Mouse (Mus musculus) heart, adult 9 months (tissue): ENCODE measurements around the gene Prkd2.

ENCODE experiments used
- DNase-seq, 2 experiments: peaks; one replicate each; pipeline ENCODE4 v3.0.0; 2022; ENCODE audit warnings: low spot score in 2 of 2

Prkd2 gene

DNA sequence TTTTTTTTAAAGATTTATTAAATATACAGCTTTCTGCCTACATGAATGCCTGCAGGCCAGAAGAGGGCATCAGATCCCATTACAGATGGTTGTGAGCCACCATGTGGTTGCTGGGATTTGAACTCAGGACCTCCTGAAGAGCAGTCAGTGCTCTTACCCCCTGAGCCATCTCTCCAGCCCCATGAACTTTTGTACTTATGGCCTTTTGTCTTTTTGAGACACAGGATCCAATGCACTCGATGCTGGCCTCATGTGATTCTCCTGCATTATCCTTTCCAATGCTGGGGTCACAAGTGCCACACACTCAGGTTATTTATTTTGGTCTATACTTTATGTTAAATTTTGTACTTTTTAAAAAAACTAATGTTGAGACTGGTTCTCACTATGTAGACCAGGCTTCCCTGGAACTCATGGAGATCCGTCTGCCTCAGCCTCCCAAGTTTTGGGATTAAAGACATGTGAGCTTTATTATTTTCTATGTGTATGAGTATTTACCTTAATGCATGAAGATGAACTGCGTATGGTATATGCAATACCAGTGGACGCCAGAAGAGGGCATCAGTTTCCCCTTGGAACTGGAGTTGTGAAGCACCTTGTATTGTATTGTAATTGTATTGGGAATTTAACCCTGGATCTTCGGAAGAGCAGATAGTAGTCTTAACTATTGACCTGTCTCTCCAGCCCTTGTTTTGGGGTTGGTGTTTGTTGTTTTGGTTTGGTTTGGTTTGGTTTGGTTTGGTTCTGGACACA, 17.4 kb downstream of the Prkd2 start:
- DNase-seq = peak in 1 of 2 experiments; percentile 51

DNA sequence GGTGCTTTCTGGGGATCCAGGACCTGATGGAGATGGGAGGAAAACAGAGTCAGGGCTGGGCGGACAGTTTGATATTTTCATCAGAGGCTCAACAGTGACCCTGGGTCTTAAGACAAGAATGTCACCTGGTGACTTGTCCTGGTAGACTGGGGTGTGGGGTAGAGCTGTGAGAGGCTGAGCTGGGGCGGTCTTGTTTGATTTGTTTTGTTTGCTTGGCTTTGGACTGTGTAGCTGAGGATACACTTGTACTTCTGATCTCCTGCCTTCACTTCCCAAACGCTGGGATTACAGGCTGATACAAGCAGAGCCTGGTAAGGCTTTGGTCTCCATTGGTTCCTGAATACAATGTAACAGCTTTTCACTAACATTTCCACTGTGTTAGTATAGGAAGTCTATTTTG, 24.8 kb downstream of the Prkd2 start:
- DNase-seq = no peak

DNA sequence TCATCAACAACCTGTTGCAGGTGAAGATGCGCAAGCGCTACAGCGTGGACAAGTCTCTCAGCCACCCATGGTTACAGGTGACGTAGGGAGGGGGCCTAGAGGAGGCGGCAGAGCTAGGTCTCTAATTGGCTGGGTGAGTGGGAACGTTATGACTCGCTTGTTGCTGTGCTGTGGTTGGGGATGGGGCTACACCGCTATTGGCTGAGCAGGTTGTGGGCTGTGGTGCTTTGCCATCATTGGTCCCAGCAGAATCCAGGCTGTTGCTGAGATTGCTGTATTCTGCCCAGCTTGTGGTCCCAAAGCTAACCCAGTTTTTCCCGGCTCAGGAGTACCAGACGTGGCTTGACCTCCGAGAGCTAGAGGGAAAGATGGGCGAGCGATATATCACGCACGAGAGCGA, 26.8 kb downstream of the Prkd2 start:
- no peak for DNase-seq

DNA sequence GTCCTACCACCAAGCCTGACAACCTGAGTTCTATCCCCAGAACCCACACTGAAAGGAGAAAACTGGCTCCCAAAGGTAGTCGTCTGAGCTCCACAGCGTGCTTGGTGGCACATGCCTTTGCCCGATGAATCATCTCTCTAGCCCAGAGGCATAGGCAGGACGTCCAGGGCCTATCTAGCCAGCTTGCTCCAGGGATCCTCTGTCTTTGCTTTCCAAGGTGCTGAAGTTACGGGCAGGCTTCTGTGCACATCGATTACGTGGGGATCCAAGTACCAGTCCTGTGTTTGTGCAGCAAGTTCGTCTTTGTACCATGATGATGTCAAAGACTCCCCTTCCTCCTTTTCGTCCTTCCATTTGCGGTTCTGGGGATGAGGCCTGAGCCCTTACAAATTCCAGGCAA, 28.9 kb downstream of the Prkd2 start:
- DNase-seq = no peak

DNA sequence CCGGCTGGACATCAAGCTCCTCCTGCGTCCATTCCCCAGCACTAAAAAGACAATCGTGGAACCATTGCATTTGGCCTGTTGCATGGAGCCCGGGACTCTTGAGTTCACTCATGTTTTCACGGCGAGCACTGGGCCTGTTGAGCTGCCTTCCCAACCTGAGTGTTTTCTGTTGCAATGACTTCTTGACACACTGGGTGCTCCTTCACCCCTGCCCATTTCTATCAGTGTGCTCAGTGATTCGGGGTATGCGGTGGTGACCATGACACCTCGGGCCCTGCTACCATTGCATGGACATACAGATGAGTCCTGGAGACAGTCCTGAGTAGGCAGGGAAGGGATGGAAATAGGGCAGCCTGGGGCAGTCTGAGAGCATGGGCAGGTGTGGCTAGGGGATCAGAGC, 29.8 kb downstream of the Prkd2 start:
- no peak for DNase-seq

DNA sequence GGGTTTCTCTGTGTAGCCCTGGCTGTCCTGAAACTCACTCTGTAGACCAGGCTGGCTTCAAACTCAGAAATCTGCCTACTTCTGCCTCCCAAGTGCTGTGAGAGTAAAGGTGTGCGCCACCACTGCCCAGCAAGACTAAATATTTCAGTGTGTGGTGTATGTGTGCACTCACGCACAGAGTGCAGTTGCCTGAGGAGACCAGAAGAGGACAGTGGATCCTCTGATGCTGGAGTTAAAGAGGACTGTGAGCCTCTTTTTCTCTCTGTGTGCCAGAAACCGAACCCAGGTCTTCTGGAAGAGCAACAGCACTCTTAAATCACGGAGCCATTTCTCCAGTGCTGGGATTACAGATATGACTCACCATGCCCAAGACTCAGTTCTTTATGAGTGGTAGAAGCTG, 30.7 kb downstream of the Prkd2 start:
- no peak for DNase-seq

DNA sequence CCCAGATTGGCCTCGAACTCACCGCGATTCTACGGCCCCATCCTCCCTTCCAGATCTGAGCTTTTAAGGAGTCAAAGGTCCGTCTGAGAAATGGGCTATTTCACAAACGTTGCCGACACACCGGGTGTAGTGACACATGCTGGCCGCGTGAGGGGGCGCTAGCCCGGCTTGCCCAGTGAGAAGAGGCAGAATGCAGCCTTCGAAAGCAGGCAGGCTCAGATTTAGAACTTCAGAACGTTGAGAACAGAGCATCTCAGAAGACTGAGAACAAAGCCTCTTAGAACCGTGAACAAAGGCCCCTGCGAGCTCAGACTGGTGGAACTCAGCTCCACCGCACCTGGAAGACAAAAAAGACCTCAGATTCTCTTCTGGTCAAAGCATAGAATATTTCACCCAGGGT, 31.5 kb downstream of the Prkd2 start:
- peak; percentile 69 to 77 for DNase-seq

DNA sequence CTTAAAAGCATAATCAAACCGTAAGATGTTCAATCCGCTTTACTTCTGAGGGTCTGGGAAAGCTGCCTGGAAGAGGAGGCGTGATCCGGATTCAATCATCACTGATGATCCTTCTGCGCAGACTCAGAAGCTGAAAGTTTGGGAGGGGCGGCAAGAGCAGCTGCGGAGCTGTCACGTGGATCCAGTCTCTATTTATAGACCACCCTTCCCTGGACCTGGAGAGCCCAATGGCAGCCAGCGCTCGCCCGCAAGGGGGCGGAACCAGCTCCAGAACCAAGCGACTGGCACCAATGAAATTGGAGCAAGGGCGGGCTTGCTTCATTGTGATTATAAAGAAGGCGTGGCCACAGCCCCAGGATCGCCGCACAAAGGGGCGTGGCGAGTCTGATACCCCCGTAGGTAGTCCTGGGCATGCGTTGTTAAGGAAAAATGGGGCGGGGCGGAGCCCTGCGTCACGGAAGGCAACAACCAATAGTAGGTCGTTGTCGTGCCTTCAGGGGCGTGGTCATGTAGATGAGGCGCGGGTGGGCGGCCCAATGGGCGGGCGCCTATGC, 32.1 kb downstream of the Prkd2 start:
- DNase-seq = peak; percentile 100

DNA sequence AGATGAGACGGTGACA, 32.4 kb downstream of the Prkd2 start, which contains the start of gene Dact3:
TSS of gene Dact3 (plus strand) at position 8 of the 16 bp plus-strand sequence.
- DNase-seq = no peak

DNA sequence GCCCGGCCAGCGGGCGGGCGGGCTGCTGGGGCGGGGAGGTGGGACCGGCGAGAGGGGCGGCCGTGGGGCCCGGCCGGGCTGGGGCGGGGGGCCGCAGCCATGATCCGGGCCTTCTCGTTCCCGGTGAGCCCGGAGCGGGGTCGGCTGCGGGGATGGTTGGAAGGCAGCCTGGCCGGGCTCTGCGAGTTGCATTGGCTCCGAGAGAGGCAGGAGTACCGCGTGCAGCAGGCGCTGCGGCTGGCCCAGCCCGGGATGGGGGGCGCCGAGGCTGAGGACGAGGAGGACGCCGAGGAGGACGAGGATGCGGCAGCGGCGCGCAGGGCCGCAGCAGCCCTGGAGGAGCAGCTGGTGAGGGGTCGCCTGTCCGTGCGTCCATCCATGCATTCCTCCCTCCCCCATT, 32.6 kb downstream of the Prkd2 start:
- DNase-seq = no peak

DNA sequence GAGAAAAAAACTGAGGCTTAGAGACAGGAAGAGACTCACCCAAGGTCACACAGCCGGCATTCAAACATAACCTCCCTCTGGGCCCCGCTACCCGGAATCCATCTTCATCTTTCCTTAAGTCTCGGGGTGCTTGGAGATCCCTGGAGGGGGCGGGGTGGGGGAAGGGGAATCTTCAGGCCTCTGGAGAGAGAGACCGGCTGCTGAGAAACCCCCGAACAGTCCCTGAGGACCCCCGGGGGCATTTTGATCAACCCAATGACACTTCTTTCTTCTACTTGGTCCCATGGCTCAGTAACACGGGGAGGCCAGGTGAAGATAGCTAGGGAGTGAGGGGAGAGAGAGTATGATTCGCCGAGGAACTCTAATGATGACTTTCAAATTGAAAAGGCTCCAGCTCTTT, 33.3 kb downstream of the Prkd2 start:
- no peak for DNase-seq

DNA sequence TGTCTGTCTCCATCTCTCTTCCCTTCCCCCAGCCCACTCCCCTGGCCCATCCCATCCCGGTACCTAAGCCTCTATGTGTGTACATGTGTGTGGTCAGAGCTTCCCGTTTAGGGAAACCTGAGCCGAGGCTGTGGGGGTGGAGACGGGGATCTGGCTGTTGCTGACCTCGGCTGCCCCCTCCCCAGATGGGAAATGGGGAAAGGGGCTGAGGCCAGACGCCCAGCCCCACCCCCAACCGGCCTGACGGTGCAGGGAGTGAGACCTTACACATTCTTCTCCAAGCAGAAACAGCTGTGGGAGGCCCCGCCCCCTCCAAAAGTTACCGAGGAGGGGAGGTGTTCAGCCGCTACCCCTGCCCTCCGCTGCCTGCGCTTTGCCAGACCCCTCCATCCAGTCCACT, 33.9 kb downstream of the Prkd2 start:
- no peak for DNase-seq

DNA sequence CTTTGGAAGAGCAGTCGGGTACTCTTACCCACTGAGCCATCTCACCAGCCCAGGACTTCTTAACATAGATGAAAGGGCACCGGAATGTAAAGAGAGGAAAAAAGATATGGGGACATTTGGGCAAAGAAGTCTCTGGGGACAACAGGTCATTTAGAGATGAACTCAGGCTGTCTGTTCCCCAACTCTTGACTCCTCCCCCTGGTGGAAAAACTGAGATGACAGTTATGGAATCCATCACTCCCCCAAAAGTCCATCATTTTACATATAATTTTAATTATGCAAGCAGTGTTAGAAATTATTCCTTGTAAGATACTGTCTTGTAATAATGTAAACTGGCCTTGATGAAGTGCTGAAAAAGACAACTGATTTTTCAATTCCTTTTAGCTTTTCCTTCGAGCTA, 35.0 kb downstream of the Prkd2 start:
- no peak for DNase-seq

DNA sequence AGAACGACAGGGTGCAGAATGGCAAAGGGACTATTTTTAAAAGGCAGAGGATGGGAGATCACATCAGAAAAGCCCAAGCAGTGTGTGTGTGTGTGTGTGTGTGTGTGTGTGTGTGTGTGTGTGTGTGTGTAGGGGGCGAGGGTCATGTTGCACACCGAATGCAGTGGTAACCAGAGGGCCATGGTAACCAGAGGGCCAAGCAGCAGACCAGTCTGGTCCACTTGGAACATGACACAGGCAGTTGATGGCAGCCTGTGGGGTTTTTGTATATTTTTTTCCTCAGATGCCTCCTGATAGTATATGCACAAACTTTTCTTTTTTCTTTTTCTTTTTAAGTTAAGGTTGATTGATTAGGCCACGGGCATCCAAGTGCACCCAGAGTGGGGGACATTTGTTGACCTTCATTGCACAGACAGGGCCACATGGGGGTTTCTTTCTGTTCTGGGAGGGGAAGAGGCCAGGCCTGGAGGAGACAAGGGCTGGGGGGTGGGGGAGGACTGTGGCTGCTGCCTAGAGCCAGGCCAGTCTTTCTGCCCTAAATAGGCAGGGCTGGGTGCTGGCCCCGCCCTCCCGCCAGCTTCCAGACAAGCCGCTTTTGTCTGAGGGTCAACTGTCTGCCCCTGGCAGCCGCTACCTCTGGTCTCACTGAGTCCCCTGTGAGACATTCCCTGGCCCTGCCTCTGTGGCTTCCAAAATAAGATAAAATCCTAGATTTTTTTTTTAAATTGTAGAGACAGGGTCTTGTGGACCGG, 37.3 kb downstream of the Prkd2 start:
- peak; percentile 61 to 72 for DNase-seq

DNA sequence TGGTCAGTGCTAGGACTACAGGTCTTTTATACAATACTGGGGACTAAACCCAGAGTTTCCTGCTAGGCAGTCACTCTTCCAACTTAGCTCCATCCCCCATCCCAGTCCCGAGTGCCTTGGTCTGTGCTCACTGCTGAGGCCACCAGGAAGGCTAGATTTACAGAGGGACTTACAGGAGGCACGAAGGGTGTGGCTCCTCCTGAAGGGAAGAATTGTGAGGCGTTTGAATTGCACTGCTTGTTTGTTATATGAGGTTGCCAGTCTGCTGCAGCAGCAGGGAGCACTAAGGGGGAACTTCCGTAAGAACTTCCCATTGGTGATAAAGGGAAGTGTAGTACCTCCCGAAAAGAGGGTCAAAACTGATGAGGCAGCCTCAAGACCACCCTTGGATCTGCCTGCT, 37.9 kb downstream of the Prkd2 start:
- DNase-seq = no peak

DNA sequence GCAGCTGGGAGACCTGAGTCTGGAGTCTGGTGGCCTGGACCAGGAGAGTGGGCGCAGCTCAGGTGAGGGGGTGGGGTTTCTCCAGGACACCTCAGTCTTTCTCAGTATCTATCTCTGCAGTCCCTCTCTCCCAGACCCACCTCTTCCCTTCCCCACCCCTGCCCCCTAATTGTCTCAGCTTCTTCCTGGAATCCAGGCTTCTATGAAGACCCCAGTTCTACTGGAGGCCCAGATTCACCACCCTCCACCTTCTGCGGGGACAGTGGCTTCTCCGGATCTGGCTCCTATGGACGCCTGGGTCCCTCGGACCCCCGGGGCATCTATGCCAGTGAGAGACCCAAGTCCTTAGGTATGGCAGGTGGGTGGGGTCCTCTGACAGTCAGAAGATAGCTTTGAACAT, 40.5 kb downstream of the Prkd2 start:
- DNase-seq = no peak

DNA sequence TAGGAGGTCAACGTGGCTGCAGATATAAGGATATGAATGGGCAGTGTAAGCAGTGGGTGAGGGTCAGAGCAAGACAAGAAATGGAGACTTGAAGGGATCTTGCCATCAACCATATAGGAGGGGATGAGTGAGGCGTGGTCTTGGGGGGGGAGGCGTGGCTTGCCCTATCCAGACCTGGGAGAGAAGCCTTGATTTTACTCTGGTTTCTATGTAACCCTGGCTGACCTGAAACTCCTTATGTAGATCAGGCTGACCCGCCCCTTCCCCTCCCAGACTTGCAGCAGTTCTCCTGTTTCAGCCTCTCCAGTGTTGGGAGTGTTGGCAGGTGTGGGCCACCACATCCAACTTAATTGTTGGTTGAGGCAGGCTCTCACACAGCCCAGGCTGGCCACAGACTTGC, 41.6 kb downstream of the Prkd2 start:
- DNase-seq = no peak

DNA sequence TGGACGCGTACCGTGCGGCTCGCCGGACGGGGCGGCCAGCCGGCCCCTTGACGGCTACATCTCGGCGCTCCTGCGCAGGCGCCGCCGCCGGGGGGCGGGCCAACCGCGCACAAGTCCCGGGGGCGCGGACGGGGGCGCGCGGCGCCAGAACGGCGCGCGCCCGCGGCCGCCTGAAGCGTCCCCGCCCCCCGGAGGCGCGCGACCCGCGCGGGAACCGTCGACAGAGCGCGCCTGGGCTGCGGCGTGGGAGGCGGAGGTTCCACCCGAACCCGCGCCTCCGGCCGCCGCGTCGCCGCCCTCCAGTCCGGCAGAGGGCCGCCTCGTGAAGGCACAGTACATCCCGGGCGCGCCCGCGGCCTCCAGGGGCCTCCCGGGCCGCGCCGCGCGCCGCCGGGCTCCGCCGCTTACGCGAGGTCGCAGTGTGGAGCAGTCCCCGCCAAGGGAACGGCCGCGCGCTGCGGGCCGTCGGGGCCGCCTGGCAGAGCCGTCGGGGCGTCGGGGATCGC, 42.6 kb downstream of the Prkd2 start:
- DNase-seq = no peak

DNA sequence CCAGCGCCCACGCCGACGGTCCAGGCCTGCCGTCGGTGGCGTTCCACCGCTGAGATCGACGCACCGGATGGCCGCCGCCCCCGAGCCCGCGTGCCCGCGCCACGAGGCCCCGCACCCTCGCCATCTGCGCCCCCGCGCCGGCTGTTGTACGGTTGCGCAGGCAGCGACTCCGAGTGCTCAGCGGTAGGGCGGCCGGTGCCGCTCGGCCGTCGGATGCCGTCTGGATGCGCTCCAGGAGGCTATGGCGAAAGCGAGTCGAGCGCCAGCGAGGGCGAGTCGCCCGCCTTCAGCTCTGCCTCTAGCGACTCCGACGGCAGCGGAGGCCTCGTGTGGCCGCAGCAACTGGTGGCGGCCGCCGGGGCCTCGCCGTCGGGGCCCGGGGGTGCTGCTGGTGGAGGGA, 43.2 kb downstream of the Prkd2 start:
- DNase-seq = no peak

DNA sequence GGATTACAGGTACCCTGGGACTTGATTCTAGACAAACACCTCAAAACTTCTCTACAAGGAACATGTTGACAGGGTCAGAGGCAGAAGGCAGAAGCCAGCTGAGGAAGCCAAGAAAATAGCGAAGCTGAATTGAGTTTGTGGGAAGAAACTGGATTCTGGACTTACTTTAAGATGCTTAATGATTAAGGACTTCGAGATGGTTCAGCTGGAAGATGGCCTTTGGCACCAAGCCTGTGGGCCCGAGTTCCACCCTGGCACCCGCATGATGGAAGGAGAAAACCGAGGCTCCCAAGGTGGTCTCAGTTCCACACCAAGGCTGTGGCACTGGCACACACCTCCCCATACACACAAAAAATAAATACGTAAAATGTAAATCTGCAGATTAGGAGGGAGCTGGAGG, 47.8 kb downstream of the Prkd2 start:
- peak; percentile 65 for DNase-seq

DNA sequence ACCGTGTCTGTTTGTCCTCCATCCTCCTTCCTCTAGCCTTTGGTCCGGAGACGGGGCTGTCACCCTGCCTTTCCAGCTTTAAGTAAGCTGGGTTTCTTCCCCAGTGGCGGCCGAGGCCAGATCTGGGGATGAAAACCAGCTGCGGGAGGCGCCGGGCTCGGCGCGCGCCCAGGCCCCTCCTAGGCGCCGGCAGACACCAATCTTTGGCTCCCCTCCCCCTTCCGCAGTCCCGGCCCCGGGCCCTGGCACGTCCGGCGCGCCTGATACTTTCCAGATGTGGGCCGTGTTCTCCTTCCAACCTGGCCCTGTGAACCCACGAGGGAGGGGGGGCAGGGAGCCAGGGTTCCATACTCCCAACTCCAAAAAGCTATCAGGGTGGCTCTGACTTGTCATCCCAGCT, 48.2 kb downstream of the Prkd2 start:
- DNase-seq = peak; percentile 87

DNA sequence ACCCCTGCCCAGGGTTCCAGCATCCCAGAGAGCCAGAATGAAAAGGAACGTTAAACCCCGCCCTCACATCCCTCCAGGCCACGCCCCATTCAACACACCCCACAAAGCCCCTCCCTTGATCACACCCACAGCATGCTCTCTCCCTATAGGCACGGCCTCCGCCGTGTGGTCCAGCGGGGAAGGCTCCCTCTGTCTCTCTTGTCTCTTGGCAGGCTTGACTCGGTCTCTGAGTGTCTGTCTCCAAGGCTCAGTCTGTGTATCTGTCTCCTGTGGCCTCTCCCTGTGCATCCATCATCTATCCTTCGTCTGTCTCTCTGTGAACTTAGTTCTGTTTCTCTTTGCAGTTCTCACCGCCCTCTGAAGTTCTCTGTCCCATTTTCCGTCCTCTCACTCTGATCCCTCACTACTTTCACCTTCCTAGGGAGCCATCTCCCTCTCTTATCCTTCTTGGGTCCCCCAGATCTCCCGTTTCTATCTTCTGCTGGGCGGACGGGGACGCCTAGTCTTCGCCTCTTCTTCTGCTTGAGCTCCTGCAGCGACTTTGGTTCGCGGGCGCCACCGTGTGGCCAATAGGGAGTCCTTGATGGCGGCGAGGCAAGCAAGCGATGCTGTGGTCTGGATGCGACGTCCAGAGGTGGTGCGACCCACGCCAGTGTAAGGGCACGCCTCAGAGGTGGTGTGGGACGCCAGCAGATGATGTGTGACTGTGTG, 49.1 kb downstream of the Prkd2 start, which contains the start of gene Gng8:
TSS of gene Gng8 (plus strand) at position 146 of the 711 bp plus-strand sequence.
- DNase-seq = peak; percentile 71 to 86

DNA sequence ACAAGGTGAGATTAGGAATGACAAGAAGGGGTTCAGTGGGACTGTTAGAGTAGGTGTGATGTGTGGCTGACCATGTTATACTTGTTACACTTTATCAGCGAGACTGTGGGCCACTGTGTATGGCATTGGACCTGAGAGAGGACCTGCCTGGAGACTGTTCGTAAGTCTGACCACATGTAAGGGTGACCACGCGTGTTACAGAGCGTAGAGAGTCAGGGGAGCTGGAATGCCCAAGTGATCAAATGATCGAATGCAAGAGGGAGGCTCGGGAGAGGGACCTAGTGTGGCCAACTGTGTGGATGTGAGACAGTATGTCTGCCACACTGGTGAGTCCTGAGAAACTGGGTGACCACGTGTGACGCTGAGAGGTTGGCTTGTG, 49.6 kb downstream of the Prkd2 start:
- no peak for DNase-seq
